Mouse (Mus musculus) neural tube, embryonic 14.5 days (tissue): Measurements from ENCODE around the gene Psmd14. TPM values are rescaled to one million over a fixed set of nuclear protein-coding genes. Genes with fewer than 3 reads are reported as not detected.

Experiments used
- ATAC-seq: fragments of 200-750 bp; cut with Nextera tagmentation; 2 replicates; pipeline ENCODE4 v1.8.0; 2017; ENCODE audit warnings: low read depth, mild to moderate bottlenecking, moderate TSS enrichment, moderate library complexity
- H3K27ac ChIP-seq: fragments of 300-500 bp; sonication (generic); 2 replicates; pipeline ENCODE4 v1.5.1; 2014; ENCODE audit warnings: low read depth, mild to moderate bottlenecking, control low read depth, low read length, moderate library complexity, mixed read lengths
- H3K27me3 ChIP-seq: fragments of 300-500 bp; sonication (generic); 2 replicates; pipeline ENCODE4 v1.6.1; 2014; ENCODE audit warnings: low read length; ENCODE audit not compliant: control insufficient read depth, insufficient read depth
- H3K36me3 ChIP-seq: fragments of 300-500 bp; sonication (generic); 2 replicates; pipeline ENCODE4 v1.6.1; 2014; ENCODE audit warnings: low read length, mixed read lengths; ENCODE audit not compliant: control insufficient read depth, insufficient read depth
- H3K4me1 ChIP-seq: fragments of 300-500 bp; sonication (generic); 2 replicates; pipeline ENCODE4 v1.6.1; 2014; ENCODE audit warnings: low read length; ENCODE audit not compliant: control insufficient read depth, insufficient read depth
- H3K4me2 ChIP-seq: fragments of 300-500 bp; sonication (generic); 2 replicates; pipeline ENCODE4 v1.6.1; 2014; ENCODE audit warnings: mild to moderate bottlenecking, low read depth, low read length, control low read depth
- H3K4me3 ChIP-seq: fragments of 300-500 bp; sonication (generic); 2 replicates; pipeline ENCODE4 v1.5.1; 2014; ENCODE audit warnings: low read depth, low read length, control low read depth, mixed read lengths
- H3K9ac ChIP-seq: fragments of 300-500 bp; sonication (generic); replicated peaks from 2 replicates; pipeline ENCODE4 v1.6.1; 2014; ENCODE audit warnings: low read depth, mild to moderate bottlenecking, control low read depth, low read length, mixed read lengths
- H3K9me3 ChIP-seq: fragments of 300-500 bp; sonication (generic); 2 replicates; pipeline ENCODE4 v1.6.1; 2016; ENCODE audit warnings: low read length; ENCODE audit not compliant: control insufficient read depth
- WGBS: fragments of 180-500 bp; shearing (Covaris S2); extraction: QIAGEN DNeasy Blood & Tissue Kit; methylation state at CpG from one replicate; pipeline ENCODE4 v1.1.7; 2014; 5-methylcytosine and 5-hydroxymethylcytosine counted together
- polyA plus RNA-seq: library from polyadenylated mRNA; unstranded; fragments of >200 nt; fragmentation: Nextera tagmentation; extraction: Ambion mirVana; gene quantifications from 2 replicates; pipeline ENCODE4 v1.2.1, GENCODE M21; 2014

Gene Psmd14
- polyA plus RNA-seq, result 222 and 226 TPM in 2 replicates

DNA sequence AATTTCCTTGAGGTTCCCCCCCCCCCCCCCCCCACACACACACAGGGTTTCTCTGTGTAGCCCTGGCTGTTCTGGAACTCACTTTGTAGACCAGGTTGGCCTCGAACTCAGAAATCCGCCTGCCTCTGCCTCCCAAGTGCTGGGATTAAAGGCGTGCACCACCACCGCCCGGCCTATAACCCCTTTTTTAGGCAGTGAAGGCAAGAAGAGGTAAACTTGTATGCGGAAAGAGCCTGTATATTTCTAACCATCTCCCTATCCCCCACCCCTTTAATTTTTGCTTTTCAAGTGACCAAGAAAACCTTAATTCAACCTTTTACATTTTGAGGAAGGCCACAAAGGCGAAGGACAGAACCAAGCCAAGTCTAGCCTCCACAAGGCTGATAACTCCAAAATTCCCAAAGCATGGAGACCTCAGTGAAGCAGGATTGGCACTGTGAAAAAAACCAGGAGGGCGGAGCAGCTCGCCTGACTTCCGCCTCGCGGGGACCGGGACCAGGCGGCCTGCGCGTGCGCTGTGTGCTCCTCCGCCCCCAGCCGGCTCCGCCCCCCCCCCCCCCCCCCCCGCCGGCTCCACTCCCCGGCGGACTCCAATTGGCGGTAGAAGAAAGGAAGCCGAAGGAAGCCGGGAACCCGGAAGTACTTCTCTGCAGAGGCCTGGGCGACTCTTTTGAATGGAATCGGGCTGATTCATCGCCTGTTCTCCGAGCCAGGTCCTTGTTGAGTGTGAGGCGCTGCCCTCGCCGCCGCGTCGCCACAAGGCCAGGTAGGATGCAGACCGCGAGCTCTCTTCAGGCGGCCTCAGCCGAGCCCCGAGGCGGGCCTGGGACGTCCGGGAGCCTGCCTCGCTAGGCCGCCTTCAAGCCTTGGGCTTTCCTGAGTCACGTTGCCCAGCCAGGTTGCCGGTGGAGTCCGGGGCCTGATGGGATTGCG lies at the start of gene Psmd14:
Psmd14 (plus strand) TSS at position 587 of the 933 bp plus-strand sequence.
- peak within 1 kb of the TSS; percentile 81 for H3K27ac ChIP-seq
- H3K9me3 ChIP-seq, result no peaks in the 10 kb centered on the region
- H3K4me2 ChIP-seq, result peak within 1 kb of the TSS; percentile 89
- ATAC-seq, result peak; percentile 97
- WGBS, result 7% methylated on average over 38 of the region's 52 CpGs
- no peaks in the 10 kb centered on the region for H3K36me3 ChIP-seq
- peaks cover 6% of the 10 kb centered on the region; the same call in 1 of the 2 replicates for H3K4me1 ChIP-seq
- peaks cover 5% of the 10 kb centered on the region; the same call in 1 of the 2 replicates for H3K27me3 ChIP-seq
- H3K4me3 ChIP-seq, result peak within 1 kb of the TSS; percentile 96
- H3K9ac ChIP-seq, result peak within 1 kb of the TSS; percentile 91

GRCm38 (mm10) chr2:61662833-61663232 lies 48.7 kb upstream of the Psmd14 start:
- Histone ChIP-seq H3K4me3 (no peak overlapping the region), H3K4me2 (no peak overlapping the region), H3K9me3 (no peaks in the 10 kb centered on the region), H3K36me3 (no peaks in the 10 kb centered on the region), H3K27ac (no peak overlapping the region), H3K27me3 (no peaks in the 10 kb centered on the region), H3K4me1 (no peaks in the 10 kb centered on the region), H3K9ac (no peak overlapping the region)
- ATAC-seq, result no peak
- WGBS, result 83% methylated on average over 10 of the region's 10 CpGs

GRCm38 (mm10) chr2:61663573-61664241 lies 47.8 kb upstream of the Psmd14 start:
- H3K9me3 ChIP-seq, result no peaks in the 10 kb centered on the region
- H3K36me3 ChIP-seq, result no peaks in the 10 kb centered on the region
- 34% methylated on average over 10 of the region's 10 CpGs for WGBS
- no peak overlapping the region for H3K27ac ChIP-seq
- H3K4me2 ChIP-seq, result no peak overlapping the region
- H3K9ac ChIP-seq, result no peak overlapping the region
- ATAC-seq, result peak; percentile 52; the same call in 1 of the 2 replicates
- H3K27me3 ChIP-seq, result no peaks in the 10 kb centered on the region
- no peak overlapping the region for H3K4me3 ChIP-seq
- H3K4me1 ChIP-seq, result no peaks in the 10 kb centered on the region

- ATAC-seq, result no peak
- Histone ChIP-seq H3K4me1 (no peaks in the 10 kb centered on the region), H3K9ac (no peak overlapping the region), H3K36me3 (no peaks in the 10 kb centered on the region), H3K27ac (no peak overlapping the region), H3K4me3 (no peak overlapping the region), H3K9me3 (no peaks in the 10 kb centered on the region), H3K4me2 (no peak overlapping the region), H3K27me3 (no peaks in the 10 kb centered on the region)
- 91% methylated on average over 7 of the region's 7 CpGs for WGBS
Observed at GRCm38 (mm10) chr2:61667420-61667819, 44.1 kb upstream of the Psmd14 start.

- no peak overlapping the region for H3K4me2 ChIP-seq
- no peak overlapping the region for H3K4me3 ChIP-seq
- H3K9ac ChIP-seq, result no peak overlapping the region
- H3K36me3 ChIP-seq, result no peaks in the 10 kb centered on the region
- WGBS, result 36% methylated on average over 4 of the region's 4 CpGs
- no peak overlapping the region for H3K27ac ChIP-seq
- no peaks in the 10 kb centered on the region for H3K4me1 ChIP-seq
- ATAC-seq, result no peak
- no peaks in the 10 kb centered on the region for H3K9me3 ChIP-seq
- no peaks in the 10 kb centered on the region for H3K27me3 ChIP-seq
Observed at GRCm38 (mm10) chr2:61668260-61668659, 43.2 kb upstream of the Psmd14 start.

GRCm38 (mm10) chr2:61674555-61674954 lies 36.9 kb upstream of the Psmd14 start:
- Histone ChIP-seq H3K27ac (no peak overlapping the region), H3K4me3 (no peak overlapping the region), H3K4me1 (no peaks in the 10 kb centered on the region), H3K9me3 (no peaks in the 10 kb centered on the region), H3K27me3 (no peaks in the 10 kb centered on the region), H3K36me3 (no peaks in the 10 kb centered on the region), H3K9ac (no peak overlapping the region), H3K4me2 (no peak overlapping the region)
- over 99% methylated on average over 3 of the region's 3 CpGs for WGBS
- ATAC-seq, result no peak

DNA sequence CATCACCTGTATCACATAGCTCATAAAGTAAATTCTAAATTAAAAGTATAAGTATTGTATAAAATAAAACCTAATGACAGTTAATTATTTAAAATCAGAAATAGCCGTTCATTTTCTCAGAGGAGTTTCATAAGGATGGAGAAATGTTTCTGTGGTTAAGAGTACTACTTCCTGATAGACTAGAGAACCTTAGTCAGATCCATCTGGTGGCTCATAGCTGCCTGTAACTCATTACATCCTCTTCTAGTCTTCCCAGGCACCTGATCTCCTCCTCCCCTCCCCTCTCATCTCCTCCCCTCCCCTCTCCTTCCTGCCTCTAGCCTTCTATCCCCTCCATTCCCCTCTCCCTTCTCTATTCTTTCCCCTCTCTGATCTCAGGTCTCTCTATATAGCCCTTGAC lies 29.9 kb upstream of the Psmd14 start:
- 89% methylated on average over 1 of the region's 1 CpGs for WGBS
- no peak overlapping the region for H3K9ac ChIP-seq
- no peak overlapping the region for H3K4me3 ChIP-seq
- no peaks in the 10 kb centered on the region for H3K9me3 ChIP-seq
- ATAC-seq, result no peak
- H3K36me3 ChIP-seq, result no peaks in the 10 kb centered on the region
- H3K27me3 ChIP-seq, result no peaks in the 10 kb centered on the region
- H3K4me1 ChIP-seq, result no peaks in the 10 kb centered on the region
- no peak overlapping the region for H3K4me2 ChIP-seq
- H3K27ac ChIP-seq, result no peak overlapping the region

DNA sequence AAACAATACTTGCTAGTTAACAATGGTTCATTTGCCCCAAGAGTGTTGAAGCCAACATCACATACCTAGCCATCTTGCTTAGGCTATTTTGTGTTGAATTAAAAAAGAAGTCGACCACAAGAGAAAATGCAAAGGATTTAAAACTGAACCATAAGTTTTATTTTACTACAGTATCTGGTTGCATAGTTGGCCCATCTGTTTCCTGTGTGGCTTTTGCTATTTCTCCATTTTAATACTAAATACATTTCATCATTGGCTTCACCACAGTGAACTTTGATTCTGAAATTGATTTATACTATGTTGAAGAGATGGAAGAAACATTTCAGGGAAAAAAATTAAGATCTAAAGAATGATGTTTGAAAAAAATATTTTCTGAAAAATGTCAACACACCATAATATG lies 25.0 kb upstream of the Psmd14 start:
- Histone ChIP-seq H3K27ac (no peak overlapping the region), H3K27me3 (no peaks in the 10 kb centered on the region), H3K9ac (no peak overlapping the region), H3K9me3 (no peaks in the 10 kb centered on the region), H3K4me1 (no peaks in the 10 kb centered on the region), H3K4me3 (no peak overlapping the region), H3K4me2 (no peak overlapping the region), H3K36me3 (no peaks in the 10 kb centered on the region)
- 80% methylated on average over 1 of the region's 1 CpGs for WGBS
- ATAC-seq, result no peak

DNA sequence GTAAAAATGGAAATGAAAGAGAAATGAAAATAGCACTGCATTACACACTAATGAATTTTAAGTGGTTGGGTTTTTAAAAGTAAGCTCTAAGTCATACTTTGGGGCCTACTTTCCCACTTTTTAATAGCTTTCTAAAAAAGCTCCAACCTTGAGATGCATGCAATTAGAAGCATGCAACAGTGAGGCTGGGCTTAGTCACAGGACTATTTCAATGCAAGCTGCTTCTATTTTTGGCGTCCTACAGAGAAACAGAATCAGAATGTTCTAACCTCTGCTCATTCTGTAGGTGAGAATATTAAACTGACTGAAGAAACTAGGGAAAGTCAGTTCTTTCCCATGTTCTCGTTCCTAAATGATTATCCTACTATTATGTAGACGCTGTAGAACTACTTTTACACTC lies 22.4 kb upstream of the Psmd14 start:
- WGBS, result 93% methylated on average over 3 of the region's 3 CpGs
- no peak overlapping the region for H3K27ac ChIP-seq
- no peak overlapping the region for H3K4me3 ChIP-seq
- no peak overlapping the region for H3K4me2 ChIP-seq
- H3K27me3 ChIP-seq, result no peaks in the 10 kb centered on the region
- H3K9ac ChIP-seq, result no peak overlapping the region
- H3K36me3 ChIP-seq, result no peaks in the 10 kb centered on the region
- ATAC-seq, result no peak
- H3K4me1 ChIP-seq, result no peaks in the 10 kb centered on the region
- H3K9me3 ChIP-seq, result no peaks in the 10 kb centered on the region
